Mouse (Mus musculus): Measurements from ENCODE around the gene Plekhh3.
"Not testable (repeated sequence)": the region's sequence is repeated elsewhere in the genome, so short reads cannot be mapped to it uniquely, and the experiment has no call there.

The Plekhh3 gene

DNA sequence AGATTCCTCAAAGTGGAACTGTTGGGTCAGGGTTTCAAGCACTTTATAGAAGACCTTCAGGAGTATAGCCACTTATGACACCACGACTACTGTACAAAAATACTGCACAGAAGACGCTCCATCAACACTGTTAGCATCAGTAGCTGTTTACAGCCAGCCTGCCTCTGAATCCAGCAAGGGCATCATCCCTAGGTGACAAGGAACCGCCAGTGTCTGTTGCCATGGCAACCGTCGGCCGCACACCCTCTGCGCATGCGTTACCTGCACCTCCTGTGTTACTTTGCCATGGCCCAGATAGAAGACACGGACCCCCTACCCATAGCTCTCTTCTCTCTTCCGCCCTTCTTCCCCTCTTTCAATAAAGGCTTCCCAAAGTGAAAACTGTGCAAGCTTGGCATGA lies 24.8 kb downstream of the Plekhh3 start:
- peak; percentile 52 for DNase-seq

DNA sequence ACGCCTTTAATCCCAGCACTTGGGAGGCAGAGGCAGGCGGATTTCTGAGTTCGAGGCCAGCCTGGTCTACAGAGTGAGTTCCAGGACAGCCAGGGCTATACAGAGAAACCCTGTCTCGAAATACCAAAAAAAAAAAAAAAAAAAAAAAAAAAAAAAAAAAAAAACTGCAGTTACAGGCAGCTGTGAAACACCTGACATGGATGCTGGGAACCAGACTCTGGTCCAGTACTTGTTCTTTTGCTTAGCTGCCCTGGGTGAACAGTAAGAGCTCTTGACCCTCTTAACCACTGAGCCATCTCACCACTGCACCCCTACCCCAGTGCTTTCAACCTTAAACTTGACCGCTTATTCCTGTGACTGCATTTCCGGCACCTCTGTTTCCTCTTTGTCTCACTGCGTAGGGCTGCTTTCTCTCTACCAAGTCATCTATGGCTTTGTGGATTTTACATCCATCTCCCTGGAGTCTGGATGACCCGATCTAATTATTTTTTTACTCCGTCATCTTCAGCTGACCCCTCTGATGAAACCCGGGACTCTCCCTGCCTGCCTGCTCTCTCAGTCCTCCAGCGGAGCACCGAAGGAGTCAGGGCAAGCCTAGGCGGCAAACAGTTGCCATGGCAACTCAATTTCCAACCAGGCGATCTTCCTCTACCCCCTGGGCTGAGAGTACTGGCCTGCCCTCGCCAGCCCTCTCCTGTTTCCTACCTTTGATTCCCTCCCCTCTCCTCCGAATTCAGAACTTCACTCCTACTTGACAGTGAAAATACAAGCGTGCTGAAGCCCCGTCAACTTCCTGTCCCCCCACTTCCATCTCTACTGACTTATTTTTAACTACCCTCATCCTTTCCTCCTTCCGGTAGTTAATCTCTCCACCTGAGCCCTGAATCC lies 27.6 kb downstream of the Plekhh3 start:
- peak; percentile 73 for DNase-seq

DNA sequence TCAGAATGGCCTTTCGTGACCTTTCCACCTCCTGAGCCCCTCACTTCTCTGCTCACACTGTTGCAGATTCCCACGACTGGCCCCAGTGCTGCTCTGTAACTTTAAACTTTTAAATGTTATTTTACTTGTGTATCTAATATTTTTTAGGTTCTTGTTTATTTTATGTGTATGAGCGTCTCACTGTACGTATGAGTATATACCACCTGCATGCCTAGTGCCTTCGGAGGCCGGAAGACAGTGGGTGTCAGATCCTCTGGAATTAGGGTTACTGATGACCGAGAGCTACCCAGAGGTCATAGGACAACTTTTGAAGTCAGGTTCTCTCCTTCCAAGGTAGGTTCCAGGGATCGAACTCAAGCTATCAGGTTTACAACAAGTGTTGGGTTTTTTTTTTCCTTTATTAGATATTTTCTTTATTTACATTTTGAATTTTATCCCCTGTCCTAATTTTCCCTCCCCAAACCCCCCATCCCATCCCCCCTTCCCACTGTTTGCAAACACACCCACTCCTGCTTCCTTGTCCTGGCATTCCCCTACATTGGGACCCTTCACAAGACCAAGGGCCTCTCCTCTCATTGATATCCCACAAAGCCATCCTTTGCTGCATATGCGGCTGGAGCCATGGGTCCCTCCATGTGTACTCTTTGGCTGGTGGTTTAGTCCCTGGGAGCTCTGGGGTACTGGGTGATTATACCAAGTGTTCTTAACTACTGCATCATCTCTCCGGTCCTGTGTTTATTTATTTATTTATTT lies 28.8 kb downstream of the Plekhh3 start:
- no peak for DNase-seq

DNA sequence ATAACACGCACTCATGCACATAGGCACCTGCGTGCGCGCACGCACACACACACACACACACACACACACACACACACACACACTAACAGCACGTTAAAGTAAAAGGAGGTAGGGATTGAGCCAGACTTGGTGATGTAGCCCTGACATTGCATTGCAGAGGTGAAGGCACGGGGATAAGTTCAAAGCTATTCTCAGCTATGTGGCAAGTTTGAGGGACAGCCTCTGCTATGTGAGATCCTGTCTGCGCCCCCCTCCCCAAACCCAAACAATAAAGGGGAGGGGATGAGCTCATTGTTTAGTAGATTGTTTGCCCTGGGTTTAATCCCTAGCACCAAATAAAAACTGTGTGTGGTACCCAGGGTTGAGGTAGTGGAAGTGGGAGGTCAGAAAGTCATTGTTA lies 30.1 kb downstream of the Plekhh3 start:
- DNase-seq, result no peak

DNA sequence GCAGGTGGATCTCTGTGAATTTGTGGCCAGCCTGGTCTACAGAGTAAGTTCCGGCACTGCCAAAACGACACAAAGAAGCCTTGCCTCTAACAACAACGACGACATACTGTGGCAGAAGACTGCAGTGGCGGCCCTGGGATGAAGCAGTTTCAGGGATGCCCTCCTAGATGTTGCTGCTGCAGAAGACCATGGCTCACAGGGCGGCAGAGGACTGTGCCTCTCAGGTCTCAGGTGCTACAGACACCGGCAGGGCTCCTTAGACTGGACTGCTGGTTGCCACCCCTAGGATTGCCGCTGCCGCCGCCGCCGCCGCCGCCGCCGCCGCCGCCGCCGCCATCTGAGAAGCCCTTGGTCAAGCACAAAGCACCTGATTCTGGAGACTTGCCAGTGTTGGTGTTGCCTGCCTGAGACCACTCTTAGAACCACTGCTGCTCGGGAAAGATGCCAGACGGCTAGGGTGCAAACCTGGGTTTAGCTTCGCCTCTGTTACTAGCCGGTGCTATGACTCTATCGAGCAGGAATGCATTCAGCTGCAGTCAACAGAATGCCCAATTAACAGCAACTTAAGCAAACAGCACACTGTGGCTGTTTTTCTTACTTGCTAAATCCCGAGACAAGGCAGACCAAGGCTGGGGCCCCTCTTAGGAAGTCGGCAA lies 30.9 kb downstream of the Plekhh3 start:
- DNase-seq, result peak; percentile 53

DNA sequence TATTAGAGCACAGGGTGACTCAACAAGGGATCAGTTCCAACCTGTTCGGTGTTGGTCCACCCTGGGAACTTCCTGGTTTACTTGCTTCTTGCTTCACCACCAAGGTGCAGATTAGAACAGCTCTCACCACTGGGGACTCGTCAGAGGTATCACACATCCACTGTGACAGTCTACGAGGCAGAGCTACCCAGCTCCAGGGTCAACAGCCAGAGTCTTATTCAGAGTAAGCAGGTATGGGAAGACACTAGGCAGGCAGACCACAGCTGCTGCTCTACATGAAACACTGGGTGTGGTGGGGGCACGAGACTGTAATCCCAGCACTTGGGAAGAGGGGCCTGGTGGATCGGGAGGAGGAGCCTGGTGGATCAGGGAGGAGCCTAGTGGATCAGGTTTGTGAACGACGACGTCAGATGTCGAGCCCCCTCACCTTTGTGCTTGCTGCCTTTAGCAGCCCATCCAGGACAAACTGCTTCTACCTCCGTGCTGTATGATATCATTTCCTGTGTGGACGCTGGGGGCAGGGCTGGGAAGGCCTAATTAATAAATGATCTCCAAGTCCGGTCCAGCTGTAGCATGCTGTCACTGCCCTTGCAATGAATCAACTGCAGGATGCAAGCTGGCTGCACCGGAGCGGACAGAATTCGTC lies 32.5 kb downstream of the Plekhh3 start:
- DNase-seq, result peak; percentile 44

DNA sequence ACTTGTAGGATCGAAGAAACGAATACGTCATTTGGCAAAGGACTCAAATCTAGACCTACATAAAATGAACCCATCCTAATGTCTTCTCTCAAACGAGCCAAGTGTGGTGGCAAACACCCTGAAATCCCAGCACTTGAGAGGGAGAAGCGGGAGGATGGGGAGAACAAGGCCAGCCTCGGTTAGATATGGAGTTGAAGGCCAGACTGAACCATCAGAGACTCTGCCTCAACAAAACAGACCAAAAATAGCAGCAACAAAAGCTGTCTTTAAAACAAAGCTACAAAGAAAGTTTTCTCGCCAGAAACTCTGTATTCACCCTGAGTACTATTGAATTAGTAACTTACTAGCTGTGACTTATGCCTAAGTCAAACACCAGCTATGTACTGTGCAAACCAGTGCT lies 34.2 kb downstream of the Plekhh3 start:
- DNase-seq, result no peak

DNA sequence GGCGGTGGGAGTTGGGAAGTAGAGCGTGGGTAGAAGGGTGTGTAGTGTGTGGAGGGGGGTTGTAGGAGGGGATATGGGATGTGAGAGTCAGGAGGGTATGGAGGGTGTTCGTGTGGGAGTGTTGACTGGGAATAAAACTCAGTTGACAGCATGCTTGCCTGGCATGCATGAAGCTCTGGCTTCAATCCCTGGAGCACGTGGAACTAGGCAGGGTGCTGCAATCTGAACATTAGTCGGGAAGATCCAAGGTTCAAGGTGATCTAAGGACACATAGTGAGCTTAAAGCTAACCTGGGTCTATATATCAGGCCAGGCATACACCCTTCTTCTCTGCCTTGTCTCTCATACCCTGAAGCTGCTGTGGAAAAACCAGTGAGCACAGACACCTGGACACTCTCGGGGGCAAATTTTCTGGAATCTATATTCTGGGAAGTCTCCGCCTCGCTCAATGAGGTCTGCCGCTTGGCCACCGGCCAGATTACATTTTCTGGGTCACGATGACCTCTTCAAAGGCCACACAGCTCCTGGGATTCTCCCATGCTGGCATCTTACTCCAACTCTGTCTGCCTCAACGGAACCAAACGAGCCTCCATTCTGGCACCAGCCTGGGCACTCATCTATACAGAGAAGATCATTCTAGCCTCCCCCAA lies 36.8 kb downstream of the Plekhh3 start:
- peak; percentile 62 for DNase-seq

DNA sequence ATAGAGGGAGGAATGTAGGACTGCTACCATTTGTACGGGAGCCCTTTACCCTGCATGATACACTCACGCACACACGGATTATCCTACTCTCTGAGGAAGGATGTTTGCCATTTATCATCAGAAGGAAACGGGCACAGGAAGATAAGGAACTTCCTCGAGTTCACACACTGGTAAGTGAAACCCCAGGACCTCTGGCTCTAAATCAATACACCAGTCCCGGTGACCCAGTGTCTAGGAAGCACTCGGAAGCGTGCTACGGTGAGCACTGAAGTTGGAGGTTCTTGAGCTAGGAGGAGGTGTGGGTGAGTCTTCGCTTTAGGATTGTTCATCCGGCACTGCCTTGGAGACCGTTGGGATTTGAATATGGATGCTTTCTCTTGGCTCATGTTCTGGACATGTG lies 38.1 kb downstream of the Plekhh3 start:
- peak; percentile 28 for DNase-seq

DNA sequence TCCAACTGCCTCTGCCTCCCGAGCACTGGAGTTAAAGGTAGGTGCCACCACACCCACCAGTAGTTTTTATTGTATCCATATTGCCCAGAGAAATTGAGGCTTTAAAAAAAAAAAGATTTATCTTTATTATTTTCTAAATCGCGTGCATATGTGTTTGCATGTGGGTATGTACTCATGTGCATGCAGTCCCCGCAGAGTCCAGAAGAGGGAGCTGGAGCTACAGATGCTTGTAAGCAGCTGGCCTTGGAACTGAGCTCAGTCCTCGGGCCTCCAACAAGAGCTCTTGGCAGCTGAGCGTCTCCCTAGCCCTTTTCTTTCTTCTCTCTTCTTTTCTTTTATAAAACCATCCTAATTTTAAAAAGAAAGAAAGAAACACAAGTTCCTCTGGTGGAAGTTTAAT lies 39.5 kb downstream of the Plekhh3 start:
- DNase-seq, result peak; percentile 57

DNA sequence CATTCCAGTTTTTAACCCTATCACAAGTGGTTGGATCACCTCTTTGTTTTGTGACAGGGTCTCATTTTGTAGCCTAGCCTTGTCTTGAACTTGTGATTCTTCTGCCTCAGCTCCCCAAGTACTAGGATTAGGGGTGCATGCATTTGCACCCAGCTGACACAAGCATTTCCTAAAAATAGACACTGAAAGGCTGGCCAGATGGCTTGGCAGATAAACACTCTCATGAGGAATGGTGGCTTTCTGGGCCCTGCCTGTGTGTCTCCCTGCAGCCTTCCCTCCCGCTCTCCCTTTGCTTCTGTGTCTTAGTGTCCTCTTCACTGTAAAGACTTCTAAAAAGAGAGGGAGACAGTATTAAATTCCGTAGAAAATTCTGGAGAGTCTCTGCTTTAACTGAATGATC lies 40.0 kb downstream of the Plekhh3 start:
- DNase-seq, result peak; percentile 81

DNA sequence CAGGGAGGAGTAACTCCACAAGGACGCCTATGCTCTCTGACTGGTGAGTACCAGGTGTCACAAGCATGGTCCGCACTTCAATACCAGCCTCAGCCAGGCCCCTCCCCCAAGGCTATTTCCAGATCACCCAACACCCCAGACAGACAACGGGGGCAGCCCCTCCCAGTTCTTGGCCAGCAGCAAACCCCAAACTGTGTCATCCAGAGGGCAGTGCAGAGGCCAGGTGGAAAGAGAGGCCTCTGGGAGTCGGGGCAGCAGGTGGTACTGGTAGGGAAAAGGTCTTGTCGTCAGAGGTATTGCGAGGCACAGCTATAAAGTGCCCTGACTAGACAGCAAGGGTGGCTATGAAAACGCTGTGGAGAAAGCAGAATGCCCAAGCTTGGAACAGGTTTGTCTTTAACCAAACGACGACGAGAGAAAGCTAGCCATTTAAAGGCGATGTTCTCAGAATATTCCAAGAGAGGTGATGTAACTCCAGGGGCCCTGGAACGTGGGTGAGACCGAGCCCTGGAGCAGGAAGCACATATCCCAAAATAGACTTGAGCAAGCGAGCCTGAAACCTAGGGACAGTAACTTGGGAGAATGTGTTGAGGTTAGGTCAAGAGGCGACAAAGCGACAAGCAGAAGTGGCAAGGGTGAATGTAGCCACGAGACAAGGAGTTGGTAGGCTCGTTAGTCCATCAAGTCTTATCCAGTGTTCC lies 40.9 kb downstream of the Plekhh3 start:
- peak; percentile 76 for DNase-seq

DNA sequence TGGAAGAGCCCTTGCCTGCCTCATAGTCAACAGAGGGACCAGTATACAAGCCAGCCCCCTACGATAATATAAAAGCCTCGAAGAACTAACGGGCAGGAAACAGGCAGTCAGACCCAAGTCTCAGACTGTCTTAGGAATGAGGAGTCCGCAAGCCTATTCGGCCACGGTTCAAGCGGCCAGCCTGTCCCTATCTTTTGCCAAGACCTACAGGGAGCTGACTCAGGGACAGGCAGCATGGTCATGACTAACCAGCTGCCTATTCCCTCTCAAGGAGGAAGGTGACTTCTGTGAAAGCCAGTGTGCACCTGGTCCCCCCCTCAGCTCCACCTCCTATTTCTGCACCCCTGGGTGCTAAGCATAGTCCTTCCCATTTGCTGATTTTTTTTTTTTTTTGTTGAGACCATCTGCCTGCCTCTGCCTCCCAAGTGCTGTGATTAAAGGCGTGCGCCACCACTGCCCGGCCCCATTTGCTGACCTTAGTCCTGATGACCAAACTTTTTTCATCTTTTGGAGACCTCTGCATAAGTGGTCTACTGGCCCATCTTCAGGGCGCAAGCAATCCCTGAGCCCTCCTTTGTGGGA lies 42.1 kb downstream of the Plekhh3 start:
- peak; percentile 90 for DNase-seq

DNA sequence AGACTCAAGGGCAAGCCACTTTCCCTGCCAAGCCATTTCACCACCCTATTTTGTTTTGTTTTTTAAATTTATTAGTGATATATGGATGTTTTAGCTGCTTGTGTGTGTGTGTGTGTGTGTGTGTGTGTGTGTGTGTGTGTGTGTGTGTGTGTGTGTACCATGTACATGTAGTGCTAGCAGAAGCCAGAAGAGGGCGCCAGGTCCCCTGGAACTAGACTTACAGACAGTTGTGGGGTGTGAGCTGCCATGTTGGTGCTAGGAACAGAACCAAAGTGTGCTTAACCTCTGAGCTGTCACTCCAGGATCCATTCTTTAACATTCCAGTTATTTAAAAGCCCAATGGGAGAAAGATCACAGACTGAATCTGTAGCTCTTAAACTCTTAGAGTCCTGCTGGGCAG lies 44.1 kb downstream of the Plekhh3 start:
- no peak for DNase-seq

DNA sequence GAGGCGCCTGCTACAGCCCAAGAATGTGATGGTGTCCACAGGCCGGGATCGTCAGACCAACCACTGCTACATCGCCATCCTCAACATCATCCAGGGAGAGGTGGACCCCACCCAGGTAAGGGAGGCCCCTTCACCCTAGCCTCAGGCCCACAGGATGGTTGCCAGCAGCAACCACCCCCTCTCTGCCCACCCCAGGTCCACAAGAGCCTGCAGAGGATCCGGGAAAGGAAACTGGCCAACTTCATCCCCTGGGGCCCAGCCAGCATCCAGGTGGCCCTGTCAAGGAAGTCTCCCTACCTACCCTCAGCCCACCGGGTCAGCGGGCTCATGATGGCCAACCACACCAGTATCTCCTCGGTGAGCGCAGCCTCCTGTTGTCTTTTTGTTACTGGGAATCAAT lies 46.1 kb downstream of the Plekhh3 start:
- peak; percentile 58 for DNase-seq

DNA sequence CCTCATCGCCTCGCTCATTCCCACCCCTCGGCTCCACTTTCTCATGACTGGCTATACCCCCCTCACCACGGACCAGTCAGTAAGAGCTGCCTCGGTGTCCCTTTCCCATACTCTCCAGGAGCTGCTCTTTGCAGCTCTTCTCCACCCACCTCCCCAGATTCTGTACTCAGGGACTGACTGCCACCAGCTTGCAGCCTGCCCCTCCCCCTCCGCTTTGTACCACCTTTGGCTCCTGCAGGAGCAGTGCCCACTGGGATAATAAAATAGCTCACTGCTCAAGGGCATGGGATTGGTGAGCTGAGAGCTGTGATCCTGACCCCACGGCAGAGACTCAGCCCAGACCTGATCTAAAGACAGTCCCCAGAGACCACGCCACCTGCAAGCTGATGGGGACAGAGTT lies 46.7 kb downstream of the Plekhh3 start:
- not testable (repeated sequence) for DNase-seq

DNA sequence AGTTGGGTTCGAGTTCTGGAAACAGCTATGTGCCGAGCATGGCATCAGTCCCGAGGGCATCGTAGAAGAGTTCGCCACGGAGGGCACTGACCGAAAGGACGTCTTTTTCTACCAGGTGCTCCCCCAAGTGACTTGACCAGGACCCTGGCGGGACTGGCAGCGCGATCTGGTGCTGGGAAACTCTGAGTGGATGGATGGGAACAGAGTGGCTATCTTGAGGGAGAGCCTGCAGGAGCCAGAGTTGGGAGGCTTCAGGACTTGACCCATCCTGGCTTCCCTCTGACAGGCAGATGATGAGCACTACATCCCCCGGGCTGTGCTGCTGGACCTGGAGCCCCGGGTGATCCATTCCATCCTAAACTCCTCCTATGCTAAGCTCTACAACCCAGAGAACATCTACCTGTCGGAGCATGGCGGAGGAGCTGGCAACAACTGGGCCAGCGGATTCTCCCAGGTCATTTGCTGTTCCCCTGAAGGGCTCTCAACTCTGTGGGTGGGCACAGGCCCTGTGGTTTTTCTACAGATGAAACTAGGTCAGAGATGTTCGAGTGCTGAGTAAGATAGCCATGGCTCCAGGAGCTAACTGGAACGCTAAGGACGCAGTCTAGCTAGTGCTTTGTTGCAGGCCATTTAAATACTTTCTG lies 50.5 kb downstream of the Plekhh3 start:
- peak; percentile 56 for DNase-seq

DNA sequence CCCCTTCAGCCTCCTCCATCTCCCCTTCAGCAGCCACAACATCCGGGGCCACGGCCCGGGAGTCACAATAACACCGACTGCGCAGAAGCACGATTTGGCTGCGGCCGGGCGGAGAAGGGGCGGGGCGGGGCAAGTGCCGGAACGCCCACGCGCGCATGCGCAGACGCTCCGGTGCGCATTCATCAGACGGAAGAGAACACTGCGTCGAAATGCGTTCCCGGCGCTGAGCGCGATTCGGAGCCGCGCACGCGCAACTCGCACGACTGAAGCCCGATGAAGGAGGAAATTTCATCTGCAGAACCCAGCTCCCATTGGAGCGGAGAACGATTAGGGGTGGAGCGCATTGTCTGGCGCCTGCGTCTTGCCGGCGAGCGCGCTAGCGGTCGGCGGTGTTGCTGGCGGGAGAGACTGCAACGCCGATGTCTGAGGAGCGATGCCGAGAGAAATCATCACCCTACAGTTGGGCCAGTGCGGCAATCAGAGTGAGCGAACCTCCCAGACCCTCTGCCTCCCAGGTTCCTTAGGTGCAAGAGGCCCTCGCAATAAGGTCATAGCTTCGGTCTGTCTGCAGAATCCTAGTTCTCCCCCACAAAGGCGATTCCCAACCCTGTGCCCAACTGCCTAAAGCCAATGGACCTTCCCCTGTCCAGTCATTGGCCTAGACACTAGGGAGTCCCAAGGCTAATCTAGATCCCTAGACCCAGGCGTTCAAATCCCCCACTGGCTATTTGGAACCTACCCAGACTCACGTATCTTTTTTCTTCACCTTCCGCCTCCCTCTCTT lies 51.2 kb downstream of the Plekhh3 start, which contains the start of the genes Retreg3 and Tubg1:
Gene Retreg3 (minus strand): TSS at position 133 of the 784 bp plus-strand sequence.
Gene Tubg1 (plus strand): TSS at position 178 of the 784 bp plus-strand sequence.
- peak; percentile 99 for DNase-seq

DNA sequence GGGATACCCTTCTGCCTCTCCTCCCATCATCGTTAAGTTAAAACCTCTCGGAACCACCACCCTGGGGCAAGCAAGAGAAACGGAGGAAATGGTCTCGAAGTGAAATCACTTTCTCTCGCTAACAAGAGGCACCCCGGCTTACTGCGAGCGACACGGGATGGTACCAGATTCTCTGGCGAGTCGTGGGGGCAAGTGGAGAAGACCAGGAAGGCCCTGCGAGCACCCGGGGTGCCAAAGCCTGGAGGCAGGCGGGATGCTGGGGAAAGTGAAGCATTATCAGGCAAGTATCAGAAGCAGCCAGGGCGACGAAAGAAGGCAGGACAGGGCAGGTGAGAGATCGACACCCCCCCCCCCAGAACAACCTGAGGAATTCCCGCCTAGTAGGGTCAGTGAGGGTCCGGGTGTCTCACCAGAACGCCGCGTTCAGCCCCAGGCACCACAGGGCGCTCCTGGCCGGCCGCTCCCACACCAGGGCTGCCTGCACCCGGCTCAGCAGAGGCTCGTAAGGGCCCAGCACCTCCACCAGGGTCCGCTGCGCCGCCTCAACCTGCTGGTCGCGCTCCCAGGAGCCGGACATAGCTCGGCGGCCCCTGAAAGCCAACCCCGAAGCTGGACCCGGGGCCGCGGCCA lies 51.9 kb downstream of the Plekhh3 start:
- DNase-seq, result no peak

Measured in cerebellum, adult 9-11 months (tissue).